Mouse (Mus musculus): ENCODE data around the gene Cst9.

The Cst9 gene

GRCm38 (mm10) chr2:148877016-148877770 lies 42.2 kb downstream of the Cst9 start:
- DNase-seq: no peak

DNA sequence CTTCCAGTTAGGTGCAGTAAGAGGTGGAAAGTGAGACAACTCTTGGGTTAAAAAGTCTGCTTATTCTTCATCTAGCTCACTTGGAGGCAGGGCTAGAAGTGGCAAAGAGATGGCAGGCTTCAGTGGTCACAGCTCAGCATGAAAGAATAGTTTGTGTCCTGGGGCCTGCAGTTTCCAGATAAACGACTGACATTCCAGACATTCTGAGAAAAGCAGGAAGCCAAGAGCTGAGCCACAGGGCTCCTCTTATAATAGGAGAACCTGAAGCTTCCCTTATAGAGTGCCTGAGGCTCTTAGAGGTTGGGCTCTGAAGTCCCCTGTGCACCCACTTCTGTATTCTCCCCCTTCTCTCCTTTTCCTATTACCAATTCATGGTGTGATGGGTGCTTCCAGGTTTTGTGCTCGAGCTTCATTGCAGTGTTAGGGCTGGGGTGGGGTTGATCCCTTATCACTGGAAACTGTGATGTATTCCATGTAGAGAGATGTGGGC lies 43.7 kb downstream of the Cst9 start:
- DNase-seq: no peak

DNA sequence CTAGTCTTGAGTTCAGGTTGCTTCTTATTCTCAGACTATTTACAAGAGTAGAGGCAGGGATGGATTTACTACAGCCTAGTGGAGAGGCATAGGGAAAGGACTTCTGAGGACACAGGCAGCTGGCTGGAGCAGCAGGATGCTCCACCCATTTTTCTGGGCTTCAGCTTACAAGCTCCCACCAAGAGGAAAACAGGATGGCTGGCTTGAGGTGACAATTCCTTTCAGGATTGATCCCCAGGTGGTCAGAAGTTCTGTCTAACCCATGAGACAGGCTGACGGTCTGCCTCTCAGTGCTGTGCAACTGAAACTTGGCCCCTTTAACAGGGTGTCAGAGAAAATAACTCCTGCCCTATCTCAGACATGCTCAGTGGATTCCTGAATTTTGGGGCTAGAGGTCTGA lies 44.3 kb downstream of the Cst9 start:
- no peak for DNase-seq

DNA sequence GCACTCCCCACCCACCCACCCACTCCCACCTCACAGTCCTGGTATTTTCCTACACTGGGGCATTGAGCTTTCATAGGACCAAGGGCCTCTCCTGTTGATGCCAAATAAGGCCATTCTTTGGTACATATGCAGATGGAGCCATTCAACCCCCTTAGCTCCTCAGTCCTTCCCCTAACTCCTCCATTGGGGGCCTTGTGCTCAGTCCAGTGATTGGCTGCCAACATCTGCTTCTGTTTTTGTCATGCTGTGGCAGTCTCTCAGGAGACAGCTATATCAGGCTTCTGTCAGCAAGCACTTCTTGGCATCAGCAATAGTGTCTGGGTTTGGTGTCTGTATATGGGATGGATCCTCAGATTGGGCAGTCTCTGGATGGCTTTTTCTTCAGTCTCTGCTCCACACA lies 49.8 kb downstream of the Cst9 start:
- no peak for DNase-seq
